Mouse (Mus musculus) limb, embryonic 13.5 days (tissue): ENCODE measurements around the gene Csf2. TPM values are rescaled to one million over a fixed set of nuclear protein-coding genes. Genes with fewer than 3 reads are reported as not detected.
"Not testable (repeated sequence)": the region's sequence is repeated elsewhere in the genome, so short reads cannot be mapped to it uniquely, and the experiment has no call there.

Experiments used
- ATAC-seq: fragments of 200-750 bp; cut with Nextera tagmentation; 2 replicates; pipeline ENCODE4 v1.8.0; 2017; ENCODE audit warnings: low read depth, moderate number of reproducible peaks, moderate TSS enrichment; ENCODE audit not compliant: low FRiP score
- H3K27ac ChIP-seq: fragments of 300-500 bp; sonication (generic); 2 replicates; pipeline ENCODE4 v1.5.1; 2015; ENCODE audit warnings: inconsistent platforms, mild to moderate bottlenecking, moderate library complexity
- H3K27me3 ChIP-seq: fragments of 300-500 bp; sonication (generic); 2 replicates; pipeline ENCODE4 v1.6.1; 2015; ENCODE audit warnings: mild to moderate bottlenecking, inconsistent platforms
- H3K36me3 ChIP-seq: fragments of 300-500 bp; sonication (generic); 2 replicates; pipeline ENCODE4 v1.6.1; 2015; ENCODE audit warnings: inconsistent platforms, mild to moderate bottlenecking, moderate library complexity
- H3K4me1 ChIP-seq: fragments of 300-500 bp; sonication (generic); 2 replicates; pipeline ENCODE4 v1.6.1; 2015; ENCODE audit warnings: inconsistent platforms
- H3K4me2 ChIP-seq: fragments of 300-500 bp; sonication (generic); replicated peaks from 2 replicates; pipeline ENCODE4 v1.6.1; 2015; ENCODE audit warnings: inconsistent platforms, mild to moderate bottlenecking, moderate library complexity
- H3K4me3 ChIP-seq: fragments of 300-500 bp; sonication (generic); 2 replicates; pipeline ENCODE4 v1.5.1; 2015; ENCODE audit warnings: moderate library complexity, mild to moderate bottlenecking, inconsistent platforms
- H3K9ac ChIP-seq: fragments of 300-500 bp; sonication (generic); 2 replicates; pipeline ENCODE4 v1.6.1; 2015; ENCODE audit warnings: mild to moderate bottlenecking, inconsistent platforms
- H3K9me3 ChIP-seq: fragments of 300-500 bp; sonication (generic); 2 replicates; pipeline ENCODE4 v1.6.1; 2016; ENCODE audit warnings: inconsistent platforms
- WGBS: fragments of 180-500 bp; shearing (Covaris S2); methylation state at CpG from one replicate; pipeline ENCODE4 v1.1.7; 2015; 5-methylcytosine and 5-hydroxymethylcytosine counted together
- polyA plus RNA-seq: library from polyadenylated mRNA; unstranded; fragments of >200 nt; fragmentation: Nextera tagmentation; extraction: Ambion mirVana; gene quantifications from 2 replicates; pipeline ENCODE4 v1.2.1, GENCODE M21; 2015

Csf2 gene
- not detected in 2 replicates for polyA plus RNA-seq

- Histone ChIP-seq H3K27me3 (no peaks in the 10 kb centered on the region), H3K9ac (no peak within 1 kb of the TSS), H3K27ac (no peak within 1 kb of the TSS), H3K9me3 (no peaks in the 10 kb centered on the region), H3K36me3 (no peaks in the 10 kb centered on the region), H3K4me2 (no peak within 1 kb of the TSS), H3K4me1 (0 out of 2 replicates have a peak, but pooled peaks cover 5% of the 10 kb centered on the region), H3K4me3 (no peak within 1 kb of the TSS)
- 57% methylated on average over 11 of the region's 11 CpGs for WGBS
- ATAC-seq = no peak
Observed at GRCm38 (mm10) chr11:54248940-54249717, at the start of gene Csf2. Gene Csf2 (minus strand): TSS chr11:54249667.

GRCm38 (mm10) chr11:54298777-54299176 lies 49.3 kb upstream of the Csf2 start:
- no peak for ATAC-seq
- 0 out of 2 replicates have a peak, but pooled peaks cover 6% of the 10 kb centered on the region for H3K9me3 ChIP-seq
- H3K27ac ChIP-seq = no peak overlapping the region
- no peak overlapping the region for H3K9ac ChIP-seq
- no peak overlapping the region for H3K4me3 ChIP-seq
- peaks cover 7% of the 10 kb centered on the region for H3K27me3 ChIP-seq
- H3K4me1 ChIP-seq = peaks cover 4% of the 10 kb centered on the region
- H3K4me2 ChIP-seq = no peak overlapping the region
- H3K36me3 ChIP-seq = no peaks in the 10 kb centered on the region

GRCm38 (mm10) chr11:54297471-54297870 lies 48.0 kb upstream of the Csf2 start:
- WGBS = 83% methylated on average over 2 of the region's 2 CpGs
- not testable (repeated sequence) for H3K36me3 ChIP-seq, ATAC-seq

GRCm38 (mm10) chr11:54296734-54297133 lies 47.3 kb upstream of the Csf2 start:
- no peaks in the 10 kb centered on the region for H3K36me3 ChIP-seq
- ATAC-seq = no peak
- no peaks in the 10 kb centered on the region for H3K4me1 ChIP-seq
- H3K27ac ChIP-seq = no peak overlapping the region
- no peak overlapping the region for H3K9ac ChIP-seq
- no peak overlapping the region for H3K4me2 ChIP-seq
- 0 out of 2 replicates have a peak, but pooled peaks cover 6% of the 10 kb centered on the region for H3K9me3 ChIP-seq
- H3K27me3 ChIP-seq = no peaks in the 10 kb centered on the region
- H3K4me3 ChIP-seq = no peak overlapping the region
- WGBS = 100% methylated on average over 1 of the region's 1 CpGs

More at GRCm38 (mm10) chr11:54297471-54297870, 48.0 kb upstream of the Csf2 start:
- H3K27ac ChIP-seq, H3K9ac ChIP-seq, H3K4me3 ChIP-seq, H3K4me1 ChIP-seq, H3K27me3 ChIP-seq, H3K4me2 ChIP-seq, H3K9me3 ChIP-seq: not testable (repeated sequence)

- no peak overlapping the region for H3K27ac ChIP-seq
- H3K4me2 ChIP-seq = no peak overlapping the region
- ATAC-seq = no peak
- H3K36me3 ChIP-seq = no peaks in the 10 kb centered on the region
- 0 out of 2 replicates have a peak, but pooled peaks cover 6% of the 10 kb centered on the region for H3K9me3 ChIP-seq
- no peak overlapping the region for H3K9ac ChIP-seq
- H3K27me3 ChIP-seq = no peaks in the 10 kb centered on the region
- no peak overlapping the region for H3K4me3 ChIP-seq
- WGBS = 84% methylated on average over 4 of the region's 4 CpGs
- H3K4me1 ChIP-seq = no peaks in the 10 kb centered on the region
Observed at GRCm38 (mm10) chr11:54295971-54296370, 46.5 kb upstream of the Csf2 start.

- WGBS = 64% methylated on average over 12 of the region's 12 CpGs
- Histone ChIP-seq H3K27ac (no peak overlapping the region), H3K4me2 (no peak overlapping the region), H3K27me3 (no peaks in the 10 kb centered on the region), H3K9ac (no peak overlapping the region), H3K36me3 (no peaks in the 10 kb centered on the region), H3K4me3 (no peak overlapping the region), H3K4me1 (no peaks in the 10 kb centered on the region), H3K9me3 (0 out of 2 replicates have a peak, but pooled peaks cover 6% of the 10 kb centered on the region)
- no peak for ATAC-seq
Observed at GRCm38 (mm10) chr11:54293980-54294807, 44.7 kb upstream of the Csf2 start.

- 84% methylated on average over 2 of the region's 2 CpGs for WGBS
- Histone ChIP-seq H3K9me3 (no peaks in the 10 kb centered on the region), H3K36me3 (no peaks in the 10 kb centered on the region), H3K27me3 (no peaks in the 10 kb centered on the region), H3K4me1 (no peaks in the 10 kb centered on the region), H3K9ac (no peak overlapping the region), H3K4me2 (no peak overlapping the region), H3K4me3 (no peak overlapping the region), H3K27ac (no peak overlapping the region)
- no peak for ATAC-seq
Observed at GRCm38 (mm10) chr11:54292163-54292562, 42.7 kb upstream of the Csf2 start.

GRCm38 (mm10) chr11:54287821-54288453 lies 38.5 kb upstream of the Csf2 start:
- Histone ChIP-seq H3K4me3 (no peak overlapping the region), H3K4me1 (no peaks in the 10 kb centered on the region), H3K36me3 (no peaks in the 10 kb centered on the region), H3K4me2 (no peak overlapping the region), H3K9ac (no peak overlapping the region), H3K27me3 (no peaks in the 10 kb centered on the region), H3K9me3 (no peaks in the 10 kb centered on the region), H3K27ac (no peak overlapping the region)
- WGBS = 86% methylated on average over 8 of the region's 8 CpGs
- ATAC-seq = no peak

GRCm38 (mm10) chr11:54271437-54271949 lies 22.0 kb upstream of the Csf2 start:
- ATAC-seq = no peak
- WGBS = 80% methylated on average over 5 of the region's 5 CpGs

GRCm38 (mm10) chr11:54269191-54269896 lies 19.9 kb upstream of the Csf2 start:
- Histone ChIP-seq H3K27me3 (no peaks in the 10 kb centered on the region), H3K9me3 (no peaks in the 10 kb centered on the region), H3K27ac (no peak overlapping the region), H3K9ac (no peak overlapping the region), H3K4me3 (no peak overlapping the region), H3K4me1 (no peaks in the 10 kb centered on the region), H3K36me3 (no peaks in the 10 kb centered on the region), H3K4me2 (no peak overlapping the region)
- ATAC-seq = no peak
- WGBS = 73% methylated on average over 3 of the region's 3 CpGs

More at GRCm38 (mm10) chr11:54271437-54271949, 22.0 kb upstream of the Csf2 start:
- Histone ChIP-seq H3K4me3 (no peak overlapping the region), H3K4me2 (no peak overlapping the region), H3K9ac (no peak overlapping the region), H3K4me1 (no peaks in the 10 kb centered on the region), H3K9me3 (no peaks in the 10 kb centered on the region), H3K27ac (no peak overlapping the region), H3K27me3 (no peaks in the 10 kb centered on the region), H3K36me3 (no peaks in the 10 kb centered on the region)

GRCm38 (mm10) chr11:54267177-54267576 lies 17.7 kb upstream of the Csf2 start, which contains the start of gene Il3:
Gene Il3 (minus strand): TSS chr11:54267277.
- no peak within 1 kb of the TSS for H3K4me2 ChIP-seq
- H3K4me3 ChIP-seq = no peak within 1 kb of the TSS
- 85% methylated on average over 6 of the region's 6 CpGs for WGBS
- H3K9ac ChIP-seq = no peak within 1 kb of the TSS
- no peaks in the 10 kb centered on the region for H3K27me3 ChIP-seq
- no peak for ATAC-seq
- no peaks in the 10 kb centered on the region for H3K36me3 ChIP-seq
- H3K9me3 ChIP-seq = no peaks in the 10 kb centered on the region
- H3K27ac ChIP-seq = no peak within 1 kb of the TSS
- no peaks in the 10 kb centered on the region for H3K4me1 ChIP-seq
